Mouse (Mus musculus) testis, adult 2 months (tissue): ENCODE measurements at regions not wholly inside any gene's neighbourhood (a gene's known extent, or its start where the extent isn't known, plus 50 kb on each side); places are given as distances from the start of the nearest gene placed in this dataset.

Experiments
- CTCF ChIP-seq: fragments of 200-500 bp; IDR thresholded peaks from 2 replicates; pipeline ENCODE4 v1.5.1; 2012; ENCODE audit warnings: low read depth, mild to moderate bottlenecking, inconsistent platforms, low read length, moderate library complexity; ENCODE audit not compliant: control insufficient read depth, insufficient read depth, insufficient replicate concordance
- POLR2A ChIP-seq: fragments of 200-500 bp; IDR thresholded peaks from 2 replicates; pipeline ENCODE4 v1.6.1; 2012; ENCODE audit warnings: low read depth, mild to moderate bottlenecking, inconsistent platforms, low read length, moderate library complexity; ENCODE audit not compliant: control insufficient read depth

DNA sequence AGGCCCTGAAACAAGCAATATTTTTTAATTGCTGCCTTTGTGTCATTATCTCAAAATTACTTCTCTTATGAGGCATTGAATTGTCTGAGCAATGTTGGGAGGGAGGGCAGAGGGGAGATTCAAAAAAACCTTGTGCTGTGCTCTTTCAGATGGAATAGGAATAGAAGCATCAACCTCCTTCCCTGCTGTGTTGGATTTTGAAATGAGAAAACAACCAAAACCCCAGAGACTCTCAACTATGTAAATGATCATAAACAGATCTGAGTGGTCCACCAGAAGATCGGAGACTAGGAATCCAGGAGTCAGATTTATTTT lies 204.5 kb downstream of the Fam76b start:
- TF ChIP-seq POLR2A (no peak), CTCF (no peak)
